Mouse (Mus musculus) myocyte (in vitro differentiated cells): ENCODE results near the gene Grip2. TPM values are rescaled to one million over a fixed set of nuclear protein-coding genes. Genes with fewer than 3 reads are reported as not detected.

Experiments
- H3K27me3 ChIP-seq: one replicate; pipeline ENCODE4 v1.6.1; 2011; ENCODE audit not compliant: control insufficient read depth, insufficient read depth, insufficient read length
- H3K36me3 ChIP-seq: one replicate; pipeline ENCODE4 v1.6.1; 2011; ENCODE audit not compliant: control insufficient read depth, insufficient read depth
- H3K4me2 ChIP-seq: one replicate; pipeline ENCODE4 v1.6.1; 2011; ENCODE audit warnings: low read depth, control low read depth
- H3K4me3 ChIP-seq: one replicate; pipeline ENCODE4 v1.5.1; 2011; ENCODE audit warnings: mild to moderate bottlenecking, control low read depth, moderate library complexity
- H3K79me2 ChIP-seq: one replicate; pipeline ENCODE4 v1.6.1; 2011; ENCODE audit not compliant: control insufficient read depth, insufficient read depth
- H3ac ChIP-seq: one replicate; pipeline ENCODE4 v1.6.1; 2011; ENCODE audit not compliant: control insufficient read depth, insufficient read length
- CEBPB ChIP-seq: IDR thresholded peaks from 2 replicates; pipeline ENCODE4 v1.6.1; 2011; ENCODE audit warnings: mild to moderate bottlenecking, moderate library complexity; ENCODE audit not compliant: poor library complexity, insufficient read depth, severe bottlenecking
- E2F4 ChIP-seq: IDR thresholded peaks from one replicate; pipeline ENCODE4 v1.6.1; 2011; ENCODE audit warnings: mild to moderate bottlenecking, control low read depth, moderate library complexity; ENCODE audit not compliant: insufficient read depth
- MAX ChIP-seq: IDR thresholded peaks from one replicate; pipeline ENCODE4 v1.6.1; 2011; ENCODE audit warnings: low read depth, mild to moderate bottlenecking, control low read depth
- MYOD1 ChIP-seq, 3 experiments: IDR thresholded peaks; one replicate each; pipeline ENCODE4 v1.6.1; 2011; ENCODE audit warnings: control low read depth in 2 of 3, low read depth in 2 of 3, mild to moderate bottlenecking in 2 of 3, moderate library complexity in 1 of 3; ENCODE audit not compliant: insufficient read length in 2 of 3, control insufficient read depth in 1 of 3
- MYOG ChIP-seq, 3 experiments: IDR thresholded peaks; one replicate each; pipeline ENCODE4 v1.6.1; 2011; ENCODE audit warnings: control low read depth in 2 of 3, low read depth in 2 of 3, mild to moderate bottlenecking in 2 of 3; ENCODE audit not compliant: insufficient read length in 2 of 3, control insufficient read depth in 1 of 3, insufficient read depth in 1 of 3
- POLR2A ChIP-seq: IDR thresholded peaks from one replicate; pipeline ENCODE4 v1.6.1; 2011; ENCODE audit warnings: low read depth, mild to moderate bottlenecking, control low read depth, moderate library complexity; ENCODE audit not compliant: insufficient read length
- POLR2AphosphoS2 ChIP-seq: IDR thresholded peaks from one replicate; pipeline ENCODE4 v1.6.1; 2011; ENCODE audit warnings: low read depth, control low read depth; ENCODE audit not compliant: insufficient read length
- REST ChIP-seq: IDR thresholded peaks from one replicate; pipeline ENCODE4 v1.6.1; 2011; ENCODE audit warnings: mild to moderate bottlenecking, control low read depth, moderate library complexity; ENCODE audit not compliant: insufficient read depth, insufficient read length
- SRF ChIP-seq: IDR thresholded peaks from one replicate; pipeline ENCODE4 v1.6.1; 2011; ENCODE audit warnings: low read depth; ENCODE audit not compliant: control insufficient read depth, insufficient read length
- TCF12 ChIP-seq: IDR thresholded peaks from one replicate; pipeline ENCODE4 v1.6.1; 2011; ENCODE audit warnings: mild to moderate bottlenecking, control low read depth; ENCODE audit not compliant: poor library complexity, insufficient read depth, severe bottlenecking
- TCF3 ChIP-seq: IDR thresholded peaks from one replicate; pipeline ENCODE4 v1.6.1; 2011; ENCODE audit warnings: low read depth, control low read depth; ENCODE audit not compliant: insufficient read length
- USF1 ChIP-seq: IDR thresholded peaks from one replicate; pipeline ENCODE4 v1.6.1; 2011; ENCODE audit warnings: low read depth, mild to moderate bottlenecking, control low read depth, moderate library complexity
- polyA plus RNA-seq: library from polyadenylated mRNA; unstranded; fragments of >200 nt; fragmentation: generic; extraction: Trizol; gene quantifications from one replicate; pipeline ENCODE4 v1.2.1, GENCODE M21; 2012; ENCODE audit warnings: missing spikeins

The Grip2 gene
- polyA plus RNA-seq, 1 experiment: 1.9 TPM

DNA sequence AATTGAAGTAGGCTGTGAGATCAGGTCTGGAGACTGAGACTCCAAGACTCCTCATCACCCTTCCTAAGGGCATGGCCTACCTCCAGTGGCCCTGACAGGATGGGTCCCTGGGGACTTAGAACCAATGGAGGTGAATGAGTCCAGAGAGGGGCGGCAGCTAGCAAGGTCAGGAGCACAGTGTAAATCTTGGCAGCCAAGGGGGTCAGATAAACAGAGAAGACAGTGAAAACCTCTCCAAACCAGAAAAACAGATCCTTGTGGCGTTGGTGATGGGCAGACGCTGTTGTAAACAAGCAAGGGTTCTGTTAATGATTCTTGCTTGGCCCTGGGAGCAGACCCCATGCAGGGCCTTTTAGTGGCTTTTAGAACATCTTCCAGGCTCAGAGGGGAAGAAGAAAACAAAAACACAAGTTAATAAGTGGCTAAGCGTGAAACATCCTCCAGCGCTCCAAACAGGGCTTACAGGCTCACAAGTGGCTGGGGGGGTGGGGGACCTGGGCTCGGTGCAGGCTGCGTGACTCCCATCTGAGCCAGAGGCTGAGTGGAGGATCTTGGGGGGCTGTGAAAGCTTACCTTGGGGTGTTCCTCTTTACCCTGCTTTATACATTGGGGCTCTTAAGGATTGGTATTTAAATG lies 81.0 kb downstream of the Grip2 start:
- H3K36me3 ChIP-seq: peaks cover 70% of the 10 kb centered on the region
- H3K79me2 ChIP-seq: no peaks in the 10 kb centered on the region
- no peak for TF ChIP-seq POLR2A
- TF ChIP-seq E2F4: no peak
- no peak for TF ChIP-seq REST
- TF ChIP-seq TCF3: no peak
- TF ChIP-seq USF1: no peak
- TF ChIP-seq POLR2AphosphoS2: no peak
- TF ChIP-seq CEBPB: no peak
- no peak for TF ChIP-seq TCF12
- no peak for TF ChIP-seq MYOG (IDR thresholded peaks at IDR 0.05; ENCODE audit: control insufficient read depth in 1 of 3, insufficient read depth in 1 of 3, insufficient read length in 2 of 3, low read depth in 2 of 3)
- TF ChIP-seq MYOD1 (IDR thresholded peaks at IDR 0.05; ENCODE audit: control insufficient read depth in 1 of 3, insufficient read length in 2 of 3, low read depth in 2 of 3): no peak
- TF ChIP-seq SRF: no peak
- no peak for TF ChIP-seq MAX

DNA sequence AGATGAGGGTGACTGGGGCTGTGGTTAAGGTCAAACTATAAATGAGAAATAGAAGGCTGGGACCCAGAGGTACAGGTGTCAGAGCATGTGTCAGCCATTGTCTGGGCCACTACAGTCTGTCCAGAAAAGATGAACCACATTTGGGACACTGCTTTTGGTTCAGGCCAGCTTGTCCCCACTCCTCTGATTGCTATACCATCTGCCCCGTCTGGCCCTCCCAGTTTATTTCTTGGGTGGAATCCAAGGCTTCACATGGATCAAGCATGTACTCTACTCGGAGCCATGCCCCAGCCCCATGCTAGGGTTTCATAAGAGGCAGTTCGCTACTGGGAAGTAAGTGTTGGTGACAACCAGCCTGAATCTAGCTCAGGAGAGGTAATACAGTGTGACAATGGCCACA lies 81.8 kb downstream of the Grip2 start:
- Histone ChIP-seq H3K27me3 (no peaks in the 10 kb centered on the region), H3K79me2 (no peaks in the 10 kb centered on the region), H3K36me3 (peaks cover 69% of the 10 kb centered on the region), H3K4me3 (no peak overlapping the region), H3ac (no peak overlapping the region), H3K4me2 (no peak overlapping the region)
- TF ChIP-seq MAX: no peak
- no peak for TF ChIP-seq SRF
- no peak for TF ChIP-seq MYOD1 (IDR thresholded peaks at IDR 0.05; ENCODE audit: control insufficient read depth in 1 of 3, insufficient read length in 2 of 3, low read depth in 2 of 3)
- no peak for TF ChIP-seq TCF3
- no peak for TF ChIP-seq E2F4
- TF ChIP-seq REST: no peak
- TF ChIP-seq POLR2AphosphoS2: no peak
- TF ChIP-seq TCF12: no peak
- TF ChIP-seq POLR2A: no peak
- TF ChIP-seq MYOG (IDR thresholded peaks at IDR 0.05; ENCODE audit: control insufficient read depth in 1 of 3, insufficient read depth in 1 of 3, insufficient read length in 2 of 3, low read depth in 2 of 3): no peak
- no peak for TF ChIP-seq CEBPB
- TF ChIP-seq USF1: no peak

More for the DNA sequence above, 81.0 kb downstream of the Grip2 start:
- H3K4me2 ChIP-seq: no peak overlapping the region
- no peaks in the 10 kb centered on the region for H3K27me3 ChIP-seq
- no peak overlapping the region for H3ac ChIP-seq
- H3K4me3 ChIP-seq: no peak overlapping the region

DNA sequence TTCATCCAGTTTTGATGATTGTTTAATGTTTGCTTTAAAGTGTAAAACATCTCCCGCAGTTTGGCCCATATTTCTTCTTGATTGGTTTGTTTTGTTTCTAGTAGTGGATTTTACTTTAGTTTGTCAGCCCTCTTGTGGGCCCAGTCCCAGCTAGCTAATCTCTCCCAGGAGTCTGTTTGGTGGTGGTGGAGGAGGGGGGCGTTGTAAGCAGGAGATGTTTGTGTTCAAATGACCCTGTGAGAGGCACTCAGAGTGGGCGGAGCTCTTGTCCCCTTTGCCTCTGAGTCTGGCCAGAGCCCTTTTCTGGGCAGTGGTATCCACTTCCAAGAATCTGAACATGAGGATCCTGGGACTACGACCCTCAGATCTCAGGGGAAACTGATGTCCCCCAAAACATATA lies 83.2 kb downstream of the Grip2 start:
- Histone ChIP-seq H3K4me2 (no peak overlapping the region), H3K36me3 (peaks cover 55% of the 10 kb centered on the region), H3K4me3 (no peak overlapping the region), H3K27me3 (no peaks in the 10 kb centered on the region), H3K79me2 (no peaks in the 10 kb centered on the region), H3ac (no peak overlapping the region)
- TF ChIP-seq POLR2A (no peak), TCF12 (no peak), SRF (no peak), CEBPB (no peak), MYOG (IDR thresholded peaks at IDR 0.05; ENCODE audit: control insufficient read depth in 1 of 3, insufficient read depth in 1 of 3, insufficient read length in 2 of 3, low read depth in 2 of 3) (no peak), MAX (no peak), POLR2AphosphoS2 (no peak), TCF3 (no peak), USF1 (no peak)

DNA sequence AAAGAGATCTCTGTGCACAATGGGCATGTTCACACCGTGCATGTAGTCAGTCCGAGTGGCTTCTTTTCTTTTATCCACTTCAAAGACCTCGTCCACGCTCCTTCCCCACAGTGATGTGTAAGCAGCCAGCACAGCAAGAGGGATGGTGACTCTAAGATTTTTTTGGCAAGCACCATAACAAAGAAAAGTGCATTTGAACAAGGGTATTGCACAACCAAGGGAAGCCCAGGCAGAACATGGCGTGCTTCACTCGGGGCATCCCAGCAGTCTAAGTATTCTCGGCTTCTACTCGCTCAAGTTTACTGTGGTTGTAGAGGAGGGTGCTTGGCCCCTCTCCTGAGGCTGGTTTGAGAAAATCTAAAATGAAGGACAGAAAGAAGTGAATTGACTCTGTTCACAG lies 84.1 kb downstream of the Grip2 start:
- Histone ChIP-seq H3K36me3 (peaks cover 48% of the 10 kb centered on the region), H3K27me3 (no peaks in the 10 kb centered on the region), H3K4me3 (no peak overlapping the region), H3ac (no peak overlapping the region), H3K79me2 (no peaks in the 10 kb centered on the region), H3K4me2 (no peak overlapping the region)
- TF ChIP-seq MYOG (IDR thresholded peaks at IDR 0.05; ENCODE audit: control insufficient read depth in 1 of 3, insufficient read depth in 1 of 3, insufficient read length in 2 of 3, low read depth in 2 of 3): no peak
- no peak for TF ChIP-seq POLR2AphosphoS2
- no peak for TF ChIP-seq REST
- TF ChIP-seq E2F4: no peak
- TF ChIP-seq SRF: no peak
- TF ChIP-seq MAX: no peak
- no peak for TF ChIP-seq MYOD1 (IDR thresholded peaks at IDR 0.05; ENCODE audit: control insufficient read depth in 1 of 3, insufficient read length in 2 of 3, low read depth in 2 of 3)

DNA sequence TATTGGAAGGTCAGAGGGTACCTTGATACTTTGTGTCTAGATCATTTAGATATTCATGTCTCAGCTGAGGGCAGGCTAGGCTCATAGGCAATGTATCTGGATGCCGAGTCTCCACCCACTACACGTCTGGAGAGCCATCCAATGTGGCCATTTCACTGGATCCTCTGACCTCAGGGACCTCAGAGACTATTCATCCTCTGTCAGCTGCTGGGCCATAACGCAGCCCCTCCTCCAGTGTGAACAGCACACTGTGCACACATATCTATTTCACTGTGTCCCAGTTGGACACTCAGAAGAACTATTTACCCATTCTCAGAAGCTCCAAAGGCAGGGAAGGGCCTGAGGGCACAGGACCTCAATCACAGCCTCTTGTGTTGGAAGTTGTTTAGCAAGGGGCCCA lies 84.6 kb downstream of the Grip2 start:
- no peaks in the 10 kb centered on the region for H3K27me3 ChIP-seq
- H3K79me2 ChIP-seq: no peaks in the 10 kb centered on the region
- TF ChIP-seq SRF (no peak), CEBPB (no peak), POLR2A (no peak), POLR2AphosphoS2 (no peak), USF1 (no peak), TCF12 (no peak), MYOD1 (IDR thresholded peaks at IDR 0.05; ENCODE audit: control insufficient read depth in 1 of 3, insufficient read length in 2 of 3, low read depth in 2 of 3) (no peak), MYOG (IDR thresholded peaks at IDR 0.05; ENCODE audit: control insufficient read depth in 1 of 3, insufficient read depth in 1 of 3, insufficient read length in 2 of 3, low read depth in 2 of 3) (no peak), TCF3 (no peak), E2F4 (no peak), REST (no peak), MAX (no peak)
- H3ac ChIP-seq: no peak overlapping the region
- peaks cover 45% of the 10 kb centered on the region for H3K36me3 ChIP-seq
- no peak overlapping the region for H3K4me3 ChIP-seq
- H3K4me2 ChIP-seq: no peak overlapping the region
